14 mouse cellular contexts compared by ENCODE assay signal in the genomic region with DNA sequence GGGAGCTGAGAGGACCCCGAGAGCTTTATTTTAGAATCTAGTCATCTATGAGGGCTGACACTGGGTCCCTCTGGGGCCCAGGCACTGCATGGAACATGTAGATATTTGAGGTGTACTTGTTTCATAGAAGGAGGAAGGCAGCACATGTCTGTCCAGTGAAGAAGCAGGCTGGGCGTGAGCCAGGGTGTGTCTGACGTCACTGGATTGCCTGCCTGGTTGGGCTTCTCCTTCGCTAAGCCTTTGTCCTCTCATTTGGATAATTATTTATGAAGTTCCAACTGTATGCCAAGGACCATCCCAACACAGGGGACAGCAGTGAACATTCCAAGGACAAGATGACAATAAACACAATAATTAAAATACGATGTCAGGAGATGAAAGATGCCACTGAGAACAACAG.
DNase-seq lines count a peak whose midpoint lies in the region; ATAC-seq lines count a peak whose summit lies in the region.
"Had no signal": no experiment of that assay in that cellular context is flagged by ENCODE, and none has a peak within 500 bp of the region (broad histone marks: within the 10 kb centered on the region; RNA-seq: fewer than 3 reads in every experiment).

No protein-coding gene starts in this region.

- H3K4me1 ChIP-seq in hindbrain, embryonic 13.5 days (replicated peaks), result peaks cover 6% of the 10 kb centered on the region
- H3K4me1 ChIP-seq: forebrain, embryonic 15.5 days; heart, embryonic 15.5 days had no signal

- peak; percentile 55 to 67 for DNase-seq in heart, postnatal 14 days
- no peak for DNase-seq in heart, postnatal 25 days (ENCODE audit: low spot score)
- peak; percentile 50 for DNase-seq in urinary bladder, postnatal 14 days (ENCODE audit: low spot score)
- DNase-seq in urinary bladder, adult 2 months (ENCODE audit: low spot score), result no peak
- peak; percentile 50 to 70 for DNase-seq in kidney, adult 8-10 months
- DNase-seq in lung, postnatal 36 days, result peak; percentile 41
- no peak for DNase-seq in thymus, postnatal 36 days
- DNase-seq: cerebellum, adult 9-10 months; liver had no signal

- intact Hi-C loops in heart, postnatal 14 days (cut with DNase I), result no loop called here
- intact Hi-C loops in heart, postnatal 25 days (cut with DNase I), result no loop called here

- WGBS in hindbrain, embryonic 13.5 days, result 89% methylated on average over 5 of the region's 5 CpGs

- no peak overlapping the region for H3K27ac ChIP-seq in hindbrain, embryonic 13.5 days
- H3K27ac ChIP-seq: embryonic facial prominence, embryonic 13.5 days; forebrain, embryonic 15.5 days; heart, embryonic 15.5 days had no signal

- H3K9ac ChIP-seq in hindbrain, embryonic 13.5 days, result no peak overlapping the region
- H3K9ac ChIP-seq: embryonic facial prominence, embryonic 13.5 days; forebrain, embryonic 15.5 days; heart, embryonic 15.5 days had no signal

- H3K9me3 ChIP-seq in hindbrain, embryonic 13.5 days, result no peaks in the 10 kb centered on the region; the same call in 1 of the 2 replicates
- H3K9me3 ChIP-seq: embryonic facial prominence, embryonic 13.5 days; forebrain, embryonic 15.5 days; heart, embryonic 15.5 days had no signal

- H3K4me2 ChIP-seq in hindbrain, embryonic 13.5 days, result no peak overlapping the region
- H3K4me2 ChIP-seq: embryonic facial prominence, embryonic 13.5 days; forebrain, embryonic 15.5 days; heart, embryonic 15.5 days had no signal

- no peak for ATAC-seq in hindbrain, embryonic 13.5 days (ENCODE audit: low FRiP score)
- ATAC-seq: forebrain, embryonic 15.5 days; inflammation-experienced regulatory T-cells, adult 6 months had no signal

- H3K4me3 ChIP-seq in hindbrain, embryonic 13.5 days, result no peak overlapping the region
- H3K4me3 ChIP-seq: embryonic facial prominence, embryonic 13.5 days; forebrain, embryonic 15.5 days; heart, embryonic 15.5 days had no signal

- no peaks in the 10 kb centered on the region for H3K27me3 ChIP-seq in hindbrain, embryonic 13.5 days
- H3K27me3 ChIP-seq: embryonic facial prominence, embryonic 13.5 days; forebrain, embryonic 15.5 days had no signal

- no peaks in the 10 kb centered on the region for H3K36me3 ChIP-seq in hindbrain, embryonic 13.5 days
- H3K36me3 ChIP-seq: embryonic facial prominence, embryonic 13.5 days; forebrain, embryonic 15.5 days; heart, embryonic 15.5 days had no signal

Comparison
In these comparisons a context has a peak if more than half of its experiments do, and no peak if none do; other contexts are left out.
1. DNase-seq: peak in heart, postnatal 14 days (2 of 2), urinary bladder, postnatal 14 days (single experiment), kidney, adult 8-10 months (2 of 2) and lung, postnatal 36 days (single experiment); none in heart, postnatal 25 days (single experiment), urinary bladder, adult 2 months (single experiment) and thymus, postnatal 36 days (0 of 2).